Mouse (Mus musculus): ENCODE results near the gene Wdr46.
A peak's percentile ranks its signal among the peaks of the same experiment; 100 is the strongest.
"Not testable (repeated sequence)": the region's sequence is repeated elsewhere in the genome, so short reads cannot be mapped to it uniquely, and the experiment has no call there.

The Wdr46 gene

DNA sequence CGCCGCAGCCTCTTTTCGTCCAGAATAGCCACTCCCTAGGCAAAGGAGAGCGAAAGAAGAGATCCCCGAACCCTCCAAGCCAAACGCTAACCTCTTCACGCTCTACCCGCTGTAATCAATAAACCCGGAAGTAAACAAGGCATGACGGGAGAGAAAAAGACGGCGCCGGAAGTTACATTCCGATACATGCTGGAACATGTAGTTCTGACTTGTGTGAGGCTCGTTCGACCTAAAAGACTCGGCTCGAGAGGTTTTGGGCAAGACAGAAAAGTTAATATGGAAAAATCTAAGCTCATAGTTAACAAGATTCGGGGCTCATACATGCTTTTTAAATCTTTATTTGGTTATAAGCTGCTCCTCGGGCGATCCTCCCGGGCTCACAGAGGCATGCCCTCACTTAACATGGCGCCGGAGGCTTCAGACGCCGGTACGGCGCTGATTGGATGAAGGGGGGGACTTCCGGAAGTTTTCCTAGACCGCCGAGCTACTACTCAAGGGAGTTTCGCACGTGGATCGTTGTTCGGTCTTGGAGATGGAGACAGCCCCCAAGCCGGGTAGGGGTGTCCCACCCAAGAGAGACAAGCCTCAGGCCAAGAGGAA, at the start of gene Wdr46, which contains the start of gene Pfdn6:
Wdr46 (plus strand) TSS at position 455 of the 600 bp plus-strand sequence.
Pfdn6 (minus strand) TSS at position 138 of the 600 bp plus-strand sequence.
- peak; percentile 93 for DNase-seq (ENCODE audit: low read depth, low spot score)

DNA sequence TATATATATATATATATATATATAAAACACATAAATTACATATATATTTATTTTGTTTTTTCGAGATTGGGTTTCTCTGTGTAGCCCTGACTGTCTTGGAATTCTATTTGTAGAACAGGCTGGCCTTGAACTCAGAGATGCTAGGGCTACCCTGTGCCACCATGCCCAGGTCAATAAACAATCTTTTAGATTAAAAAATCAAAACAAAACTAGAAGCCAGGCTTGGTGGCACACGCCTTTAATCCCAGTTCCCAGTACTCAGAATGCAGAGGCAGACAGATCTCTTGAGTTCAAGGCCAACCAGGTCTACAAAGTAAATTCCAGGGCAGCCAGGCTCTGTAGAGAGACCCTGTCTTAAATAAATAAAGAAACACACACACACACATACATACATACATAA, 49.1 kb upstream of the Wdr46 start:
- no peak for DNase-seq (ENCODE audit: low read depth, low spot score)

DNA sequence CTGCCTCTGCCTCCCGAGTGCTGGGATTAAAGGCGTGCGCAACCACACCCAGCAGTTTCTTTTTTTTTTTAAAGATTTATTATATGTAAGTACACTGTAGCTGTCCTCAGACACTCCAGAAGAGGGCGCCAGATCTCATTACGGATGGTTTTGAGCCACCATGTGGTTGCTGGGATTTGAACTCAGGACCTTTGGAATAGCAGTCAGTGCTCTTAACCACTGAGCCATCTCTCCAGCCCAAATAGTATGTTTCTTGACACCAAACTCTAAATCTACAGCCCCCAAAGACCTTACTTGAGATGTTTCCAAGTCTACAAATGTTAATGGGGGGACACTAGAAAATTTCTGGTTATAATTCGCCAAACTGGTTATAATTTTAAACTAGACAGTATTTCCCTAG, 48.6 kb upstream of the Wdr46 start:
- not testable (repeated sequence) for DNase-seq (ENCODE audit: low read depth, low spot score)

DNA sequence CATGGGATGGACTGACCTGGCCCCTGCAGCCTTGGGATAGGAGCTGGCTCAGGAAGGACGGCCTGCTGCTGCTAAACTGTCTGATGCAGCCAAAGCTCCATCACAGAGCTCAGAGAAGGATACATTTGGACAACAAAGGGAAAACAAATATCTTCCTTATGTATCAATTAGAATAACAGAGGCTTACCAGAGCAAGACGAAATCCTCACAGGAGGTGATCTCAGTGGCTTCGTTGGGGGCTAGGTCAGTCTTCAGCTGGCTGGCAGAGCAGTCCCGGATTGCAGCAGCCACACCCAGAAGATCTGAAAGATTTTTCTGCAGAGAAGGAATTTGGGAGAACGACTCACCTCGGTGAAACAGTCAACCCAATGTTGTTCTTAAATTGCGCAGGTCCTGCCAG, 48.0 kb upstream of the Wdr46 start:
- no peak for DNase-seq (ENCODE audit: low read depth, low spot score)

DNA sequence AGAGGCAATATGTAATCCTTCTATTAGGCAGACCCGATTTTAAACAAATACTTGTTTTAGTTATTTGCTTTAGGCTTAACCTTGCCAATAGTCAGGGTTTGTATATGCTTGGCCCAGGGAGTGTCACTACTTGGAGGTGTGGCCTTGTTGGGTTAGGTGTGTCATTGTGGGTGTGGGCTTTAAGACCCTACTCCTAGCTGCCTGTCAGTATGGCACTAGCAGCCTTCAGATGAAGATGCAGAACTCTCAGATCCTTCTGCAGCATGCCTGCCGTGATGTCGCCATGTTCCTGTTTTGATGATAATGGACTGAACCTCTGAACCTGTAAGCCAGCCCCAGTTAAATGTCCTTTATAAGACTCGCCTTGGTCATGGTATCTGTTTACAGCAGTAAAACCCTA, 47.4 kb upstream of the Wdr46 start:
- not testable (repeated sequence) for DNase-seq (ENCODE audit: low read depth, low spot score)

DNA sequence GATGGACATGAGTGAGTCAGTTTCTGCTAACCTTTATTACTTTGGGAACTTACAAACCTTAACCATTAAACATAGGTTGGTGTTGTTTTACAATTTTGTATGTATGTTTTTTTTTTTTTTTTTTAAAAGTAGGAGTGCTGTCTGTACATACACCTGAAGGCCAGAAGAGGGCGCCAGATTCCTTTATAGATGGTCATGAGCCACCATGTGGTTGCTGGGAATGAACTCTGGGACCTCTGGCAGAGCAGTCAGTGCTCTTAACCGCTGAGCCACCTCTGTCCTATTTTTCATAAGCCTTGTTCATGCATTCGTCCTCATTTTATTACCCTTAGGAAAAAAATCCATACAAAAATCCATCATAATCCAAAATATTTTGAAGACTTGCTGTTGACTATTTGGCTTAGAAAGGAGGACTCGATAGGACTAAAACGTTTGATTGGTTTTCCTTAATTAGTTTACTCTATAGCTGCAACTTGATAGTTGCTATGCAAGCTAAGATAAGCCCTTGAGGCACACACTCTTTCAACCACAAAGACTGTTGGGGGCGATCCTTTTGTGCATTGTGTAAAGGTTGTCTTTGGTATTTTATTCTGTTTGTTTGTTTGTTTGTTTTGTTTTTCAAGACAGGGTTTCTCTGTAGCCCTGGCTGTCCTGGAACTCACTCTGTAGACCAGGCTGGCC, 43.2 kb upstream of the Wdr46 start:
- DNase-seq (ENCODE audit: low read depth, low spot score) = peak; percentile 85

DNA sequence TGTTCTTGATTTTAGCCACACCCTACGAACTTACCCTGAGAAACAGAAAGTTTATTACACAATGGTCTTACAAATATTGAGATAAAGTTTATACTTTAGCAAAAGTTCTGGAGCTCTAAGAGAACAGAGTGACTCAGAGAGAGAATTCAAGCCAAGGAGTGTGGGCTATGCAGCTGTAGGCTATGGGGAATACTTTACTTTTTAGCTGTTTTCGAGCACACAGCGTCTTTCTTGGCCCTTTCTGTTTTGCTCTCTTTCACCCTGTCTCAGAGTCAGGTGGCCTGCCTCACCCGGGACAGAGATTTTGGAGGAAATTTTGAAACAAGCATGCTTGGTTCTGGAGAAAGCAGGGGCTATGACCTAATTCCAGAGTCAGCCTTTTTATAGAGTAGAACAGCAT, 42.3 kb upstream of the Wdr46 start:
- DNase-seq (ENCODE audit: low read depth, low spot score) = not testable (repeated sequence)

DNA sequence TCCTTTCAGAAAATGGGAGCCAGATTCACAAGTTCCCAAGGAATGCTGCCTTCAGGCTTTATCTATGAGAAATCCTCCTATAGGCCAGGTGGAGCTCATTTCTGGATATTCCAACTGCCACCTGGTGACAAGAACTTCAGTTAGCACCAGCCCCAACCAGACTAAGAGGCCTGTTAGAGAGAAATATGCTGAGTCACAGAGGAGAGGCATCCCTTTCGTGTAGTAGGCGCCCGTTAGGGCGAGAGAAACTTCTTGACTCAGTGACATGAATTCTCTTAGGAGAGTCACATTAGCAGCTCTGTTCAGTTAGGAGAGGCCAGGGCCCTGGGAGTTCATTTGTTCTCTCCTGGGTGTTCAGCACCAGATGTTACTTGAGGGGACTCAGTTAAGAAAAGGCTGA, 40.8 kb upstream of the Wdr46 start:
- no peak for DNase-seq (ENCODE audit: low read depth, low spot score)

DNA sequence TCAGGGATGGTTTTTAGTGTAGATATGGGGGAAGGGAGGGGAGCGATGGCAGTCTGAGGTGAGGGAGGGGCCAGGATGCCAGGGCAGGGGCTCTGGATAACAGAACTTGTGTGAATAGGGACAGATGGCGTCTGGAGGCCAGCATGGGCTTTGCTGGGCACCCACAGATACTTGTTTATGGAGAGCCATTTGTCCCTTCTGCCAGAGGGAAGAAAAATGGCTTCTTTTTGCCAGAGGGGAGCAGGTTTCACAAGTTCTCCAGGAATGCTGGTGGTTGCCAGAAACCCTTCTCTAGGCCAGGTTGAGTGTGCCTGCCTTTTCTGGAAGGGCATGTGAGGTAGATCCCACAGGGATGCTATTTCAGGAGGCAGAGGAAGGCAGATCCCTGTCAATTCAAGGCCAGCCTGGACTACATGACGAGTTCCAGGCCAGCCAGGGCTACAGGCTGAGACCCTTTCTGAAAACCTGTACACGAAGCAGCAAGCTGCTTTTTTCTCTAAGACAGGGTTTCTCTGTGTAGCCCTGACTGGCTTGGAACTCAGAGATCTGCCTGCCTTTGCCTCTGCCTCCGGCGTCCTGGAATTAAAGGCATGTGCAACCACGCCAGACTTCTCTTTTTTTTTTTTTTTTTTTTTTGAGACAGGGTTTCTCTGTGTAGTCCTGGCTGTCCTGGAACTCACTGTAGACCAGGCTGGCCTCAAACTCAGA, 40.0 kb upstream of the Wdr46 start:
- no peak for DNase-seq (ENCODE audit: low read depth, low spot score)

DNA sequence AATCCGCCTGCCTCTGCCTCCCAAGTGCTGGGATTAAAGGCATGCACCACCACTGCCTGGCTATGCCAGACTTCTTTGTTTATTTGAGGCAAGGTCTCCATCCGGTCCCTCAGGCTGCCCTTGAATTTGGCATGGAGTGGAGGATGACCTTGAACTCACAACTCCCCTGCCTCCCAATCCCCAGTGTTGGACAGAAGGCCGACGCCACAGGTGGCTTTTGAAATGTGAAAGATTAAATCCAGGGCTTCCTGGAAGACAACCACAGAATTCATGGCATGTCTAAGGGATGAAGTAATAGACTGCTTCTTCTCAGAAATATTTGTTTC, 39.5 kb upstream of the Wdr46 start:
- DNase-seq (ENCODE audit: low read depth, low spot score) = no peak

DNA sequence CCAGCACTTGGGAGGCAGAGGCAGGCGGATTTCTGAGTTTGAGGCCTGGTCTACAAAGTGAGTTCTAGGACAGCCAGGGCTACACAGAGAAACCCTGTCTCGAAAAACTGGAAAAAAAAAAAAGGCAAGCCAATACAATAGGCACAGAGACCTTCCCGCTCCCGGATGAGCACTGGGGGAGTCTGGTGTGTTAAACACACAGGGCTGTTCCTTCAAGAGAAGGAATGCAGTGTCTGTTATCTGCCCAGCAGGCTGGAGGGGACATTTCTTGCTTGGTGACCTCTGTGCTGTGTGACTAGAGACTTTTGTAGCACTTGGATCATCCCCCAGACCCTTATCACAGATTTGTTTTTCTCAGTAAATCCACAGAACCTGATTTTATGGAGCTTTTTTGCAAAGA, 38.8 kb upstream of the Wdr46 start:
- no peak for DNase-seq (ENCODE audit: low read depth, low spot score)

DNA sequence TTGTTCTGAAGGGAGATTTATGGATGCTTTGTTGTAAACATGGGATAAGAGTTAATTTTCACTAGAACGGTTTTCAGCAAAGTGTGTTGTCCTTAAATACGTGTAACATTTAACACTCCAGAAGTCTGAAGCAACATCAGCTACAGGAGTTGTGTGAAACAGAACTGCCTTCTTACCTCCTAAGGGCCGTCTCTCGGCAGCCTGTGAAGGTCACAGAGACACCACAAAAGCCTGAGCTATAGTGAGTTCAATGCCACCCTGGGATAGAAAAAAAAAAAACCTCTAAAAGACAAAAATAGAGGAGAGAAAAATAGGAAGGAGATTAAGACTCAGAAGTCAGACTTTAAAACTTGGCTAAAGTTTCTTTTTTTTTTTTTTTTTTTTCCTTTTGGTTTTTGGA, 38.4 kb upstream of the Wdr46 start:
- DNase-seq (ENCODE audit: low read depth, low spot score) = no peak

DNA sequence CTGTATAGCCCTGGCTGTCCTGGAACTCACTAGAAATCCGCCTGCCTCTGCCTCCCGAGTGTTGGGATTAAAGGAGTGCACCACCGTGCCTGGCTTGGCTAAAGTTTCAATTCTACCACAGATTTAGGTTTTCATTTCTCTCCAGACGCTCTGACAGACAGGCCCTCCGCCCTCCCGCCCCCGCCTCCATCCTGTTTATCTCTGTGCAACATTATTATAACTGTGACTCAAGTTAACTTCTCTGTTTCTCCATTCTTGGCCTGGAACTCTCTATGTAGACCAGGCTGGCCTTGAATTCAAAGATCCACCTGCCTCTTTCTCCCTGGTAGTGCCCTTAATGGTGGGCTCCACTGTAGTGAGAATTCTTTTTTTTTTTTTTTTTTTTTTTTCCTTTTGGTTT, 38.0 kb upstream of the Wdr46 start:
- peak; percentile 64 for DNase-seq (ENCODE audit: low read depth, low spot score)

DNA sequence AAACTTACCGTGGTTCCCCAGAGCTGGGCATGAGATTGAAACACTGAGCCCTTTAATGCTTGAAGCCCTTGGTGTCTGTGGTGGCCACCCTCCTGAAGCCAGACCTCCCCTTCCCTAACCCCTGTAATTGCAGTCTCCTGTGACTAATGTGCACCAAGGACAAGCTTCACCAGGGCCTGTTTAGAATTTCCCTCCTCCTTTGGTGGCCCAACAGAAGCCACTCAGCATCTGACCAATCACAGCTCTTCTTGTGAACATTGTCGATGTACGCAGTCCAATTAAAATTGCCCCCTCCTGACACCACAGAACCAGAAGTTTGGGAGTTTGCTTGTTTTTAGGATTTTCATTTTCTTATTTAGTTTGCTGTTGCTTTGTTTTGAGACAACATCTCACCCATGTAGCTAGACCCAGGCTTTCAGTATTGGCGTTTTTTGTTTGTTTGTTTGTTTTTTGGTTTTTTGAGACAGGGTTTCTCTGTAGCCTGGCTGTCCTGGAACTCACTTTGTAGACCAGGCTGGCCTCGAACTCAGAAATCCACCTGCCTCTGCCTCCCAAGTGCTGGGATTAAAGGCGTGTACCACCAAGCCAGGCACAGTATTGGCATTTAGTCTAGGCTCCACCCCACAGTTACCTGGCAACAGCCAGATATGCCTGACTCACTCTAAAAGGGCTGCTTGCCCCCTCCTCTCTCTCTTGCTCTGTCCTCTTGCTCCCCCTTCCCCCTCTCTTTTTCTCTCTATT, 36.4 kb upstream of the Wdr46 start:
- not testable (repeated sequence) for DNase-seq (ENCODE audit: low read depth, low spot score)

DNA sequence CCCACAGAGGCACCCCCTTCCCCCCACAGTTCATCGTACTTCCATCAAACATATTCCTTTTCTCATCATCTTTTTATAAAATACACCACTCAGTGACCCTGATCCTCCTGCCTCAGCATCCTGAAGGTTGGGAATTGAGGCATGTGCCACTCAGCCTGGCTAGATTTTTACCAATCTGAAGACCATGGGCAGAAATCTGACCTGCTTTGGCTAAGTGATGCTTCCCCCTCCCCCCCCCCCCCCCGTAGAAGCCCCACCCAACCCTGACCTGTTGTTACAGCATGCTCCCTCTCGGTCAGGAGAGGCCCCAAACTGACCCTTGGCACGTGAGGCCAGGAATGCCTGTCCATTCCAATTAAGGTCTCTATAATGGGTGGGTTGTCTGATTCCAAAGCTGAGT, 35.6 kb upstream of the Wdr46 start, which contains the start of gene Platr17:
Platr17 (plus strand) TSS at position 301 of the 400 bp plus-strand sequence.
- not testable (repeated sequence) for DNase-seq (ENCODE audit: low read depth, low spot score)

DNA sequence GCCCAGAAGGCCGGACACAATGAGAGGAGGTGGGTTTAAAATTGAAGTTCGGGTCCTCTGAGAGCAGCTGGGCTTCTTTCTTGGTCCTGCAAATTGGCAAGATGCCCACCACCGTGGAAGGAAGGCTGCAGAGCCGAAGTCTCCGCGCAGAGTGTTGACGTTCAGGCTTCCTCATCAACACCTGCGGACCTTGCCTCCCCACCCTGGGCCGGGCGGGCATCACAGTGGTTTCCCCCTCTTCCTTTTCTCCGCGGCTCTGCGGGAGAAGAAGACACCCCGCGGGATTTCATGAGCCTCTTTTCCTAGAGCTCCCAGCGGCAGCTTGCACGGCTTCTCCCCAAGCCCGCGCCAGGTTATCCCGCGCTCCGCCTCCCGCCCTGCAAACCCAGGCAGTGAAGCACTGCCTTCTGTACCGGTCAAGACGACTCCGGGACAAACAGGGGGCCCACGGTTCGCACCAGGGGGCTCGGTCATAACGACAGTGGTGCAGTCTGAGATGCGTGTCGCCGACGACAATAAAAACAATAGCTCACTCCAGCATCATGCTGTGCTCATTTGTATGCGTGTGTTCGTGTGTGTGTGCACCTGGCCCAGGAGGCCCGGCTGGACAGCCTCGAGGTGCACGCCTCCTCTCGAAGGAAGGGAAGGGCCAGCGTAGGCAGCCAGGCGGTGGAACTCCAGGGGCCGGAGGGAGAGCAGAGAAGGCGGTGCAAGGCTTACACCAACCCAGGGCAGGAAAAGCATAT, 32.0 kb upstream of the Wdr46 start:
- no peak for DNase-seq (ENCODE audit: low read depth, low spot score)

DNA sequence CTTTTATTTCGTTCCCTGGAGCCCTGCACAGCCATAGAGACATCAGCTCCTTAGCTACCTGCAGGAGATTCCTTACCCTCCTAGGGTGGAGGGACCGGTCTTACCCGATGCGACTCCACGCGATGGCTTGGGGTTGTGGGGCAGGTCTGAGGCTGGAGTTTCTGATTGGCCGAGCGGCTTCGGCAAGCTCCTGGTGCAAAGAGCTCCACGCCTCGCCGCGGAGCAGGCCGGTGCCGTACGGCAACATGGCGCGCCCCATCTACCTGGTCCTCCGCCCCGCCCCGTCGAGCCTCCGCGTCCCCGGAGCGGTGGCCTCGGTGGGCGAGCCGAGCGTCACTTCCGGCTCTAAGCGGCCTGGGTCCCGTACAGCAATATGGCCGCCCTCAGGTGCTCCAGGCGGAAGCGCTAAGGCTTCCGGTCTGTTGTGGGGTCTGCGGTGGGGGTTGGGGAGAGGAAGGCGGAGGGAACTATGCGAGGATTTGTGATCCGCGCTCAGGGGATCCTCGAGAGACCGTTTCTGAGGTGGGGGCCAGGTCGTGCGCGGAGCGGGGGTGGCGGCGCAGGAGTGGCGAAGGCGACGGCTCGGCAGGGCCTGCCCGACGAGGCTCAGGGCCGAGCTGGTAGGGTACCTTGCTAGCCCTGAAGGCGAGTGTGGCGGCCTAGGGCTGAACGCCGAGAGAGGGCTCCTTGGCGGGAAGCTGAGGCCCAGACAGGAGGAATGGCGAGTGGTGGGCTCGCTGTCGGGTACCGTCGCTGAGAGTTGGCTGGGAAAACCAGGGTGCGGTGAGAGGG, 31.2 kb upstream of the Wdr46 start, which contains the start of gene Daxx:
Daxx (plus strand) TSS at position 338 of the 792 bp plus-strand sequence.
- DNase-seq (ENCODE audit: low read depth, low spot score) = peak; percentile 99

DNA sequence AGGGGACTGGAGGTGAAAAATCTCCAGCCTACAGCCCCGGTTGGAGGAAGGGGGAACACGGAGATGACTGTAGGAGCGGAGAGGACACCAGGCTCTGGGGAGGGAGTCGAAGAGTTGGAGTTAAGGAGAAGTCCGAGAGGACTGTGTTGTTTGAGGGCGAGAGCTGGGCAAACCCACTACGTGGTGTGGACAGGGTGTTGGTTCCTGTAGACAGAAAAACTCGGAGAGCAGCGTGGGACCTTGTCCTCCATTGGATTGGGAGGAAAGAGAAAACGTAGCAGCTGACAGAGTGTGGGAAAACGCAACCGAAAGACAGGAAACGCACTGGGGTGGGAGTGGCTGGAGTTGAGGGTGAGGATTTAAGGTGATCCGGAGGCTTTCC, 30.6 kb upstream of the Wdr46 start:
- peak; percentile 80 for DNase-seq (ENCODE audit: low read depth, low spot score)

DNA sequence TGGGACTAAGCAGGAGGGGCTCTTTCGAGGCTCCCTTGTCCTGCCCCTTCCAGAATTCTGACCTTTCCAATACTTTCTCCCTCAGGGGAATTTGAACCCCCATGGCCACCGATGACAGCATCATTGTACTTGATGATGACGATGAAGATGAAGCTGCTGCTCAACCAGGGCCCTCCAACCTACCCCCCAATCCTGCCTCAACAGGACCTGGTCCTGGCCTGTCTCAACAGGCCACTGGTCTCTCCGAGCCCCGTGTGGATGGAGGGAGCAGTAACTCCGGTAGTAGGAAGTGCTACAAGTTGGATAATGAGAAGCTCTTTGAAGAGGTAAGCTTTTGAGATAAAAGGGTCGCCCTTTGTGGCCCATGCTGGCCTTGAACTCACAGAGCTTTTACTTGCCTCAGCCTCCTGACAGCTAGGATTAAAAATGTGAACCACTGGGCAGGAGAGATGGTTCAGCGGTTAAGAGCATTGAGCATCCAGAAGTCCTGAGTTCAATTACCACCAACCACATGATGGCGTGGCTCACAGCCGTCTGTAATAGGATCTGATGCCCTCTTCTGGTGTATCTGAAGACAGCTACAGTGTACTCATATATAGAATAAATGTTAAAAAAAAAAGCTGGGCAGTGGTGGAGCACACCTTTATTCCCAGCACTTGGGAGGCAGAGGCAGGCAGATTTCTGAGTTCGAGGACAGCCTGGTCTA, 30.0 kb upstream of the Wdr46 start:
- peak; percentile 79 for DNase-seq (ENCODE audit: low read depth, low spot score)
